Mouse (Mus musculus) thymus, adult 2 months (tissue): ENCODE measurements around the gene Cpm.

Experiments used
- CTCF ChIP-seq: fragments of 200-500 bp; IDR thresholded peaks from 2 replicates; pipeline ENCODE4 v1.5.1; 2012; ENCODE audit warnings: mild to moderate bottlenecking, control low read depth, low read length, moderate library complexity, borderline replicate concordance; ENCODE audit not compliant: control insufficient read depth, poor library complexity, insufficient read depth; ENCODE audit errors: extremely low read depth
- POLR2A ChIP-seq: fragments of 200-500 bp; IDR thresholded peaks from 2 replicates; pipeline ENCODE4 v1.6.1; 2012; ENCODE audit warnings: mild to moderate bottlenecking, low read length, control low read depth, moderate library complexity; ENCODE audit not compliant: control insufficient read depth, poor library complexity, insufficient read depth; ENCODE audit errors: extremely low read depth

DNA sequence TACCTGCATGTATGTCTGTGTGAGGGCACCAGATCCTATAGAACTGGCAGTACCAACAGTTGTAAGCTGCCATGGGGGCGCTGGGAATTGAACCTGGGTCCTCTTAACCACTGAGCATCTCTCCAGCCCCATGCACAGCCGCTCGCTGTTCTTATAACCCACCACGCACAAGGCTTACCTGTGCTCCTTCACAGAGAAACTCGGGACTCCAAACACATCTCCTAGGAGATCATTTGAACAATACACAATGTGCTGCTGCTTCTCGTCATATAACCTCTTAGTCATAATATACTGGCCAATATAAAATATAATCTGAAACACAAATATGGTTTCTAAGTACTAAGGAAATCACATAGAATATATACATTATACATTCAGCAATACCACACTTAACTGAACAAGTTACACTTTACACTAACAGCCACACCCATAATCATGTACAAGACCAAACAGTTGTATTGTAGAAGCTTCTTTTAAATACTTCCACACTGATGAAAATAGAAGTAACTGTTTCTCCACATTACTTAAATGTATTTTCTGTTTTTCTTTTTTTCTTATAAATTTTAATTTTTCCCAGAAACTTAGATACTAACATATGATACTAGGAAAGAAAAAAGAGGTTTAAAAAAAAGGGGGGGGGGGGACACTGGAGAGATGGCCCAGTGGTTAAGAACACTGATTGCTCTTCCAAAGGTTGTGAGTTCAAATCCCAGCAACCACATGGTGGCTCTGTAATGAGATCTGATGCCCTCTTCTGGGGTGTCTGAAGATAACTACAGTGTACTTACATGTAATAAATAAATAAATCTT, 72.9 kb downstream of the Cpm start:
- no peak for TF ChIP-seq CTCF
- TF ChIP-seq POLR2A: no peak
